Mouse (Mus musculus) forebrain, embryonic 14.5 days (tissue): Measurements from ENCODE around the gene Akt3. TPM values are rescaled to one million over a fixed set of nuclear protein-coding genes. Genes with fewer than 3 reads are reported as not detected.

ENCODE experiments used
- ATAC-seq: fragments of 200-750 bp; cut with Nextera tagmentation; 2 replicates; pipeline ENCODE4 v1.8.0; 2017; ENCODE audit warnings: mild to moderate bottlenecking, moderate library complexity
- DNase-seq: peaks from one replicate; pipeline ENCODE4 v3.0.0-alpha.2; 2015; ENCODE audit warnings: low spot score
- H3K27ac ChIP-seq: fragments of 300-500 bp; sonication (generic); 2 replicates; pipeline ENCODE4 v1.5.1; 2014; ENCODE audit warnings: low read depth, mild to moderate bottlenecking, control low read depth, low read length, moderate library complexity
- H3K27me3 ChIP-seq: fragments of 300-500 bp; sonication (generic); replicated peaks from 2 replicates; pipeline ENCODE4 v1.6.1; 2014; ENCODE audit warnings: low read length, control low read depth, mixed read lengths; ENCODE audit not compliant: control insufficient read depth, insufficient read depth
- H3K36me3 ChIP-seq: fragments of 300-500 bp; sonication (generic); 2 replicates; pipeline ENCODE4 v1.6.1; 2014; ENCODE audit warnings: low read length, control low read depth; ENCODE audit not compliant: control insufficient read depth, insufficient read depth
- H3K4me1 ChIP-seq: fragments of 300-500 bp; sonication (generic); 2 replicates; pipeline ENCODE4 v1.6.1; 2014; ENCODE audit warnings: antibody characterized with exemption, low read length, control low read depth; ENCODE audit not compliant: control insufficient read depth, insufficient read depth
- H3K4me2 ChIP-seq: fragments of 300-500 bp; sonication (generic); 2 replicates; pipeline ENCODE4 v1.6.1; 2014; ENCODE audit warnings: mild to moderate bottlenecking, control low read depth, low read length
- H3K4me3 ChIP-seq: fragments of 300-500 bp; sonication (generic); 2 replicates; pipeline ENCODE4 v1.5.1; 2014; ENCODE audit warnings: low read depth, low read length, control low read depth
- H3K9ac ChIP-seq: fragments of 300-500 bp; sonication (generic); 2 replicates; pipeline ENCODE4 v1.6.1; 2014; ENCODE audit warnings: mild to moderate bottlenecking, low read length, control low read depth, moderate library complexity
- H3K9me3 ChIP-seq: fragments of 300-500 bp; sonication (generic); replicated peaks from 2 replicates; pipeline ENCODE4 v1.6.1; 2016; ENCODE audit warnings: low read length, control low read depth, mixed read lengths; ENCODE audit not compliant: control insufficient read depth
- WGBS: fragments of 180-500 bp; shearing (Covaris S2); extraction: QIAGEN DNeasy Blood & Tissue Kit; methylation state at CpG from one replicate; pipeline ENCODE4 v1.1.7; 2014; 5-methylcytosine and 5-hydroxymethylcytosine counted together
- polyA plus RNA-seq: library from polyadenylated mRNA; unstranded; fragments of >200 nt; fragmentation: Nextera tagmentation; extraction: Ambion mirVana; gene quantifications from 2 replicates; pipeline ENCODE4 v1.2.1, GENCODE M21; 2014

Gene Akt3
- polyA plus RNA-seq, 1 experiment from 2014 or later: 39.0 TPM

GRCm38 (mm10) chr1:176973356-176974088 lies 284.5 kb downstream of the Akt3 start:
- H3K9ac ChIP-seq: no peak overlapping the region
- no peak overlapping the region for H3K4me2 ChIP-seq
- WGBS: 85% methylated on average over 6 of the region's 6 CpGs
- no peak overlapping the region for H3K27ac ChIP-seq
- no peaks in the 10 kb centered on the region for H3K9me3 ChIP-seq
- ATAC-seq (no peak), DNase-seq (no peak)
- peaks cover 10% of the 10 kb centered on the region for H3K4me1 ChIP-seq
- H3K36me3 ChIP-seq: no peaks in the 10 kb centered on the region
- no peak overlapping the region for H3K4me3 ChIP-seq
- H3K27me3 ChIP-seq: no peaks in the 10 kb centered on the region

GRCm38 (mm10) chr1:176971479-176971797 lies 286.6 kb downstream of the Akt3 start:
- peaks cover 10% of the 10 kb centered on the region for H3K4me1 ChIP-seq
- no peaks in the 10 kb centered on the region for H3K9me3 ChIP-seq
- peak overlapping the region; percentile 25; the same call in 1 of the 2 replicates for H3K9ac ChIP-seq
- peak overlapping the region; percentile 71; the same call in 1 of the 2 replicates for H3K27ac ChIP-seq
- ATAC-seq (no peak), DNase-seq (no peak)
- H3K4me2 ChIP-seq: no peak overlapping the region
- H3K4me3 ChIP-seq: no peak overlapping the region
- H3K27me3 ChIP-seq: no peaks in the 10 kb centered on the region
- no peaks in the 10 kb centered on the region for H3K36me3 ChIP-seq
- WGBS: 90% methylated on average over 4 of the region's 4 CpGs

GRCm38 (mm10) chr1:176970635-176971478 lies 287.1 kb downstream of the Akt3 start:
- WGBS: 41% methylated on average over 16 of the region's 16 CpGs
- Histone ChIP-seq H3K27ac (peak overlapping the region; percentile 71; the same call in 1 of the 2 replicates), H3K9ac (peak overlapping the region; percentile 25; the same call in 1 of the 2 replicates), H3K9me3 (no peaks in the 10 kb centered on the region), H3K4me2 (0 out of 2 replicates have a peak overlapping the region, but pooled peaks have one; percentile 20), H3K36me3 (no peaks in the 10 kb centered on the region), H3K27me3 (no peaks in the 10 kb centered on the region), H3K4me3 (no peak overlapping the region), H3K4me1 (peaks cover 10% of the 10 kb centered on the region)
- ATAC-seq (peak; percentile 66), DNase-seq (peak; percentile 55)

Other genes starting within 250 kb of the Akt3 start
- gene Zbtb18, start 184.1 kb upstream of the Akt3 start, polyA plus RNA-seq: 102 and 109 TPM in 2 replicates